Mouse (Mus musculus): ENCODE measurements around the gene Manba.
"Not testable (repeated sequence)": the region's sequence is repeated elsewhere in the genome, so short reads cannot be mapped to it uniquely, and the experiment has no call there.

The Manba gene

GRCm38 (mm10) chr3:135475025-135475424 lies 10.4 kb upstream of the Manba start:
- DNase-seq (ENCODE audit: low read depth, low spot score) = no peak
- Histone ChIP-seq H3K36me3 (ENCODE audit: control insufficient read depth, insufficient read depth, low read length, poor library complexity, severe bottlenecking) (no peaks in the 10 kb centered on the region), H3K27me3 (ENCODE audit: control insufficient read depth, insufficient read depth, low read length, poor library complexity, severe bottlenecking) (no peaks in the 10 kb centered on the region)

- no peaks in the 10 kb centered on the region for H3K36me3 ChIP-seq (ENCODE audit: control insufficient read depth, insufficient read depth, low read length, poor library complexity, severe bottlenecking)
- no peaks in the 10 kb centered on the region for H3K27me3 ChIP-seq (ENCODE audit: control insufficient read depth, insufficient read depth, low read length, poor library complexity, severe bottlenecking)
- DNase-seq (ENCODE audit: low read depth, low spot score) = no peak
Measured at GRCm38 (mm10) chr3:135476286-135476685, 9.1 kb upstream of the Manba start.

- no peaks in the 10 kb centered on the region for H3K36me3 ChIP-seq (ENCODE audit: control insufficient read depth, insufficient read depth, low read length, poor library complexity, severe bottlenecking)
- no peaks in the 10 kb centered on the region for H3K27me3 ChIP-seq (ENCODE audit: control insufficient read depth, insufficient read depth, low read length, poor library complexity, severe bottlenecking)
- DNase-seq (ENCODE audit: low read depth, low spot score) = no peak
Measured at GRCm38 (mm10) chr3:135476977-135477376, 8.4 kb upstream of the Manba start.

GRCm38 (mm10) chr3:135479090-135479489 lies 6.3 kb upstream of the Manba start:
- not testable (repeated sequence) for H3K36me3 ChIP-seq (ENCODE audit: control insufficient read depth, insufficient read depth, low read length, poor library complexity, severe bottlenecking); DNase-seq (ENCODE audit: low read depth, low spot score); H3K27me3 ChIP-seq (ENCODE audit: control insufficient read depth, insufficient read depth, low read length, poor library complexity, severe bottlenecking)

GRCm38 (mm10) chr3:135480767-135481166 lies 4.6 kb upstream of the Manba start:
- H3K36me3 ChIP-seq (ENCODE audit: control insufficient read depth, insufficient read depth, low read length, poor library complexity, severe bottlenecking) = no peaks in the 10 kb centered on the region
- no peaks in the 10 kb centered on the region for H3K27me3 ChIP-seq (ENCODE audit: control insufficient read depth, insufficient read depth, low read length, poor library complexity, severe bottlenecking)
- DNase-seq (ENCODE audit: low read depth, low spot score) = no peak

GRCm38 (mm10) chr3:135481608-135482007 lies 3.8 kb upstream of the Manba start:
- H3K27me3 ChIP-seq (ENCODE audit: control insufficient read depth, insufficient read depth, low read length, poor library complexity, severe bottlenecking) = no peaks in the 10 kb centered on the region
- no peaks in the 10 kb centered on the region for H3K36me3 ChIP-seq (ENCODE audit: control insufficient read depth, insufficient read depth, low read length, poor library complexity, severe bottlenecking)
- DNase-seq (ENCODE audit: low read depth, low spot score) = no peak

- not testable (repeated sequence) for H3K27me3 ChIP-seq (ENCODE audit: control insufficient read depth, insufficient read depth, low read length, poor library complexity, severe bottlenecking); H3K36me3 ChIP-seq (ENCODE audit: control insufficient read depth, insufficient read depth, low read length, poor library complexity, severe bottlenecking); DNase-seq (ENCODE audit: low read depth, low spot score)
Measured at GRCm38 (mm10) chr3:135484650-135485049, 761 bp upstream of the Manba start.

GRCm38 (mm10) chr3:135485900-135486241 lies 460 bp downstream of the Manba start:
- Histone ChIP-seq H3K27me3 (ENCODE audit: control insufficient read depth, insufficient read depth, low read length, poor library complexity, severe bottlenecking) (no peaks in the 10 kb centered on the region), H3K36me3 (ENCODE audit: control insufficient read depth, insufficient read depth, low read length, poor library complexity, severe bottlenecking) (no peaks in the 10 kb centered on the region)
- no peak for DNase-seq (ENCODE audit: low read depth, low spot score)

GRCm38 (mm10) chr3:135486351-135486750 lies 940 bp downstream of the Manba start:
- no peaks in the 10 kb centered on the region for H3K36me3 ChIP-seq (ENCODE audit: control insufficient read depth, insufficient read depth, low read length, poor library complexity, severe bottlenecking)
- no peaks in the 10 kb centered on the region for H3K27me3 ChIP-seq (ENCODE audit: control insufficient read depth, insufficient read depth, low read length, poor library complexity, severe bottlenecking)
- DNase-seq (ENCODE audit: low read depth, low spot score) = no peak

GRCm38 (mm10) chr3:135487803-135488202 lies 2.4 kb downstream of the Manba start:
- no peak for DNase-seq (ENCODE audit: low read depth, low spot score)
- no peaks in the 10 kb centered on the region for H3K36me3 ChIP-seq (ENCODE audit: control insufficient read depth, insufficient read depth, low read length, poor library complexity, severe bottlenecking)

GRCm38 (mm10) chr3:135489865-135490520 lies 4.6 kb downstream of the Manba start:
- DNase-seq (ENCODE audit: low read depth, low spot score) = no peak
- Histone ChIP-seq H3K36me3 (ENCODE audit: control insufficient read depth, insufficient read depth, low read length, poor library complexity, severe bottlenecking) (no peaks in the 10 kb centered on the region), H3K27me3 (ENCODE audit: control insufficient read depth, insufficient read depth, low read length, poor library complexity, severe bottlenecking) (no peaks in the 10 kb centered on the region)

More at GRCm38 (mm10) chr3:135487803-135488202, 2.4 kb downstream of the Manba start:
- H3K27me3 ChIP-seq (ENCODE audit: control insufficient read depth, insufficient read depth, low read length, poor library complexity, severe bottlenecking) = no peaks in the 10 kb centered on the region

GRCm38 (mm10) chr3:135491102-135491501 lies 5.7 kb downstream of the Manba start:
- Histone ChIP-seq H3K27me3 (ENCODE audit: control insufficient read depth, insufficient read depth, low read length, poor library complexity, severe bottlenecking) (no peaks in the 10 kb centered on the region), H3K36me3 (ENCODE audit: control insufficient read depth, insufficient read depth, low read length, poor library complexity, severe bottlenecking) (no peaks in the 10 kb centered on the region)
- DNase-seq (ENCODE audit: low read depth, low spot score) = no peak

- not testable (repeated sequence) for H3K36me3 ChIP-seq (ENCODE audit: control insufficient read depth, insufficient read depth, low read length, poor library complexity, severe bottlenecking); DNase-seq (ENCODE audit: low read depth, low spot score); H3K27me3 ChIP-seq (ENCODE audit: control insufficient read depth, insufficient read depth, low read length, poor library complexity, severe bottlenecking)
Measured at GRCm38 (mm10) chr3:135493320-135493719, 7.9 kb downstream of the Manba start.

GRCm38 (mm10) chr3:135497956-135498355 lies 12.5 kb downstream of the Manba start:
- DNase-seq (ENCODE audit: low read depth, low spot score); H3K27me3 ChIP-seq (ENCODE audit: control insufficient read depth, insufficient read depth, low read length, poor library complexity, severe bottlenecking); H3K36me3 ChIP-seq (ENCODE audit: control insufficient read depth, insufficient read depth, low read length, poor library complexity, severe bottlenecking): not testable (repeated sequence)

GRCm38 (mm10) chr3:135498891-135499290 lies 13.5 kb downstream of the Manba start:
- no peak for DNase-seq (ENCODE audit: low read depth, low spot score)
- Histone ChIP-seq H3K27me3 (ENCODE audit: control insufficient read depth, insufficient read depth, low read length, poor library complexity, severe bottlenecking) (no peaks in the 10 kb centered on the region), H3K36me3 (ENCODE audit: control insufficient read depth, insufficient read depth, low read length, poor library complexity, severe bottlenecking) (no peaks in the 10 kb centered on the region; the same call in 1 of the 2 replicates)

GRCm38 (mm10) chr3:135503160-135503559 lies 17.7 kb downstream of the Manba start:
- Histone ChIP-seq H3K36me3 (ENCODE audit: control insufficient read depth, insufficient read depth, low read length, poor library complexity, severe bottlenecking) (no peaks in the 10 kb centered on the region; the same call in 1 of the 2 replicates), H3K27me3 (ENCODE audit: control insufficient read depth, insufficient read depth, low read length, poor library complexity, severe bottlenecking) (no peaks in the 10 kb centered on the region)
- DNase-seq (ENCODE audit: low read depth, low spot score) = no peak

Data from splenic B cell, adult 2 months (primary cell).